35 mouse cellular contexts compared by ENCODE assay signal in genomic region chr3:79086282-79086681, GRCm38 (mm10).
"Had no signal": no experiment of that assay in that cellular context is flagged by ENCODE, and none has a peak within 500 bp of the region (broad histone marks: within the 10 kb centered on the region; RNA-seq: fewer than 3 reads in every experiment).

No protein-coding gene starts in this region.

- H3K27me3 ChIP-seq: heart, embryonic 12.5 days; heart, embryonic 13.5 days; heart, embryonic 15.5 days; hindbrain, embryonic 12.5 days; hindbrain, embryonic 13.5 days; hindbrain, embryonic 15.5 days; intestine, embryonic 15.5 days; kidney, embryonic 15.5 days had no signal

- H3K4me3 ChIP-seq: heart, embryonic 10.5 days; heart, embryonic 12.5 days; heart, embryonic 13.5 days; heart, embryonic 15.5 days; hindbrain, embryonic 10.5 days; hindbrain, embryonic 12.5 days; hindbrain, embryonic 13.5 days; hindbrain, embryonic 15.5 days; intestine, embryonic 15.5 days; kidney, embryonic 15.5 days; layer of hippocampus, adult 2 months had no signal

- DNase-seq: heart, postnatal 10 days; heart, postnatal 14 days; heart, postnatal 36 days; heart, postnatal 4 days; kidney, adult 11 months; kidney, adult 18-20 months; kidney, adult 2 months; kidney, adult 8-10 months; kidney, adult 9 months; kidney, postnatal 10 days; kidney, postnatal 14 days; kidney, postnatal 25 days; kidney, postnatal 36 days; kidney, postnatal 4 days; layer of hippocampus, adult 9-11 months; layer of hippocampus, postnatal 36 days had no signal

- H3K4me1 ChIP-seq: heart, embryonic 10.5 days; heart, embryonic 12.5 days; heart, embryonic 13.5 days; heart, embryonic 15.5 days; hindbrain, embryonic 10.5 days; hindbrain, embryonic 12.5 days; hindbrain, embryonic 13.5 days; hindbrain, embryonic 15.5 days; intestine, embryonic 15.5 days; kidney, embryonic 15.5 days had no signal

- H3K27ac ChIP-seq: heart, embryonic 10.5 days; heart, embryonic 13.5 days; heart, embryonic 15.5 days; hindbrain, embryonic 10.5 days; hindbrain, embryonic 12.5 days; hindbrain, embryonic 13.5 days; hindbrain, embryonic 14.5 days; hindbrain, embryonic 15.5 days; hindbrain, postnatal 0 days; intestine, embryonic 15.5 days; kidney, embryonic 15.5 days; kidney, postnatal 0 days; layer of hippocampus, adult 2 months had no signal

- H3K4me2 ChIP-seq: heart, embryonic 11.5 days; heart, embryonic 12.5 days; heart, embryonic 13.5 days; heart, embryonic 15.5 days; hindbrain, embryonic 12.5 days; hindbrain, embryonic 13.5 days; hindbrain, embryonic 14.5 days; hindbrain, embryonic 15.5 days; intestine, embryonic 15.5 days; kidney, embryonic 15.5 days had no signal

- ATAC-seq: hindbrain, embryonic 16.5 days; hindbrain, postnatal 0 days; inflammation-experienced regulatory T-cells, adult 6 months; intestine, embryonic 15.5 days; intestine, embryonic 16.5 days; intestine, postnatal 0 days had no signal

- H3K9ac ChIP-seq: heart, embryonic 12.5 days; heart, embryonic 13.5 days; heart, embryonic 15.5 days; hindbrain, embryonic 12.5 days; hindbrain, embryonic 13.5 days; hindbrain, embryonic 14.5 days; hindbrain, embryonic 15.5 days; intestine, embryonic 15.5 days; kidney, embryonic 15.5 days had no signal

- H3K9me3 ChIP-seq: heart, embryonic 10.5 days; heart, embryonic 12.5 days; heart, embryonic 13.5 days; heart, embryonic 15.5 days; hindbrain, embryonic 10.5 days; hindbrain, embryonic 12.5 days; hindbrain, embryonic 13.5 days; hindbrain, embryonic 15.5 days; intestine, embryonic 15.5 days; kidney, embryonic 15.5 days had no signal
